Mouse (Mus musculus) heart, postnatal 10 days (tissue): Measurements from ENCODE around the gene Gm21188. TPM values are rescaled to one million over a fixed set of nuclear protein-coding genes. Genes with fewer than 3 reads are reported as not detected.
A peak's percentile ranks its signal among the peaks of the same experiment; 100 is the strongest.
"Not testable (repeated sequence)": the region's sequence is repeated elsewhere in the genome, so short reads cannot be mapped to it uniquely, and the experiment has no call there.

Experiments used
- DNase-seq, 2 experiments: peaks; one replicate each; pipeline ENCODE4 v3.0.0; 2021
- intact Hi-C: fragments of 180-260 bp; cut with DNase I; formaldehyde crosslinking; loops from one replicate; pipeline ENCODE4 v1.15.1; 2025
- total RNA-seq, 2 experiments: library from RNA; stranded (reverse); gene quantifications; 2 replicates each; pipeline ENCODE4 v1.2.3; 2021

The Gm21188 gene
- total RNA-seq, 2 experiments from 2014 or later, result not detected

DNA sequence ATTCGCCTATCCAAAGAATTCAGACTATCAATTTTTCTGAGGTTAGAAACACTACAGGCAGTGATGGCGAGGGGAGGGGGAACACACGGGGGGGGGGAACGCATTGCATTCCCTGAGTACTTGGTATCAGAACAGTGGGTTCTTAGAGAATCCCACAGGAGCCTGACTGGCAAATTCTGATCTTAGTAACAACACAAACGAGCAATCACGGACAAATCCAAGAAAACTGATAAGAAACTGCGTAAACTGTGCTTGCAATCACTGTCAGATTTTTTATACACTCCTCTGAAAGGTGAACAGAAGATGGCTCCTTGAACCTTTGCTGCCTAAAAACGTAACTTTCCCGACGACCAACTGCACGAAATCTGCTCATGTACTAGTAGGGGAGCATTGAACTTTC is 24.6 kb downstream of the Gm21188 start:
- intact Hi-C loops, result not testable (repeated sequence)
- DNase-seq, result peak in 1 of 2 experiments; percentile 30

- intact Hi-C loops, result not testable (repeated sequence)
Measured at GRCm38 (mm10) chr13:120026911-120027310, 25.1 kb downstream of the Gm21188 start, which contains the start of gene Gm36079. TSS of gene Gm36079 (minus strand) at chr13:120027011.

GRCm38 (mm10) chr13:120026373-120026772 is 25.6 kb downstream of the Gm21188 start:
- intact Hi-C loops, DNase-seq: not testable (repeated sequence)

More at GRCm38 (mm10) chr13:120026911-120027310, 25.1 kb downstream of the Gm21188 start, which contains the start of gene Gm36079:
- DNase-seq, result not testable (repeated sequence)

DNA sequence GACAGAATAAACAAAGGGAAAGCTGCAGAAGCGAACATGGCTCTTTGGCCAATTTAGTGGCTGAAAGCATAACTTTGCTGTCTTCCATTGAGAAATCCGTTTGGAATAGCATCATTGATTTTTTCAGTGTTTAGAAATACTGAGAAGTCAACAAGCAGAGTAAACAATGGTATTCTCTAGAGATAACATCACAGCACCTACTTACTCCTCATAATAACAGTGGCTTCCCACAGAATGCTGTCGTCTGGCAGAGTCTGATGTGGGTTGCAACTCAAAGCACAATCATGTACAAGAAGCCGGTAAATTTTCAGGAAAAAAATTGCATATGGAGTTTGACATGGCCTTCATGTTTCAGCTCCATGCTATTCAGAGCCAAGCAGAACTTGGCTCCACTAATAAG is 26.4 kb downstream of the Gm21188 start:
- DNase-seq, result peak in 1 of 2 experiments; percentile 31
- intact Hi-C loops, result not testable (repeated sequence)

DNA sequence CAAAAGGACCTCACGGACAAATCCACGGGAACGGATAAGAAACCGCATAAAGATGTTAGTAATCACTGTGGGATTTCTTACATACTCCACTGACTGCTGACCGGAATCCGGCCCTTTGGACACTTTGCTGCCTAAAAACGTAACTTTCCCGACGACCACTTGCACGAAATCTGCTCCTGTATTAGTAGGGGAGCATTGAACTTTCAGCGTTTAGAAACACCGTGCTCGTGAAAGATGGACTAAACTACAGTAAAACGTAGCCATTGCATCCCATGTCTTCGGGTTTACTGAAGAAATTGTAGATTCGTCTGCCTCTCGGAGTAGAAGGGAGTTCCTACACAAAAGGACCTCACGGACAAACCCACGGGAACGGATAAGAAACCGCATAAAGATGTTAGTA is 27.0 kb downstream of the Gm21188 start:
- DNase-seq, intact Hi-C loops: not testable (repeated sequence)

GRCm38 (mm10) chr13:120024581-120024980 is 27.4 kb downstream of the Gm21188 start:
- intact Hi-C loops, DNase-seq: not testable (repeated sequence)

- DNase-seq, result peak in 1 of 2 experiments; percentile 23
- intact Hi-C loops, result not testable (repeated sequence)
Measured at GRCm38 (mm10) chr13:120021477-120021876, 30.5 kb downstream of the Gm21188 start.

DNA sequence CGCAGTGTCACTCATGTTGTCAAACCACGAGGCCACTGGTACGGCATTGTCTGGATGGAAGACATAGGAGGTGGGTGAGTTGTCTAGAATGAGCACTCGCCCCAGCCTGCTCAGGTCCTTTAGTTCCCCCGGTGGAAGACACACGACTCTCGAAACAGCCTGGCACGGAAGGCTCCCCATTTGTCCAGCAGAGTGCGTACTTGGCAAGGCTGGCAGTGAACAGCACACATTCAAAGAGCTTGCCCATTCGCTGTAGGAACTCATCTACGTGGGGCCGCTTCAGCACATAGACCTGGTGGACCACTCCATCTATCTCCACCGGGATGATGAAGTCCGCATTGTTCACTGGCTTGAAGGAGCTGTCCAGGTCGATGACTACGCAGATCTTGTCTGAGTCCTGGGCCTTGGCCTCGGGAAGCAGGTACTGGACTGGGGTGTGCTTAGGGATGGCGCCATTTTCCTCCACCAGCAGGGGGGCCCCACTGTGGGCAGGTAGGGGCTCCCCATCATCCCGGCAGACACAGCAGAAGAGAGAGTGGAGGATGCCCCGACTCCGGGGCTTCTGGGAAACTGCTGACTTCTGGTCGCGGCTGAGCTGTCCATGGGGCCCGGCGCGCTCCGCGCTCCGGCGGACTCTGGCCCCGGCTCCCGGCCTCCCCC is 36.5 kb downstream of the Gm21188 start:
- DNase-seq, intact Hi-C loops: not testable (repeated sequence)

GRCm38 (mm10) chr13:120013962-120014361 is 38.0 kb downstream of the Gm21188 start:
- DNase-seq, intact Hi-C loops: not testable (repeated sequence)

- intact Hi-C loops, result not testable (repeated sequence)
Measured at GRCm38 (mm10) chr13:120013544-120013943, 38.5 kb downstream of the Gm21188 start.

GRCm38 (mm10) chr13:120010068-120010467 is 41.9 kb downstream of the Gm21188 start:
- intact Hi-C loops, DNase-seq: not testable (repeated sequence)

More at GRCm38 (mm10) chr13:120013544-120013943, 38.5 kb downstream of the Gm21188 start:
- DNase-seq, result not testable (repeated sequence)

GRCm38 (mm10) chr13:119999215-119999614 is 52.8 kb downstream of the Gm21188 start:
- intact Hi-C loops, DNase-seq: not testable (repeated sequence)

DNA sequence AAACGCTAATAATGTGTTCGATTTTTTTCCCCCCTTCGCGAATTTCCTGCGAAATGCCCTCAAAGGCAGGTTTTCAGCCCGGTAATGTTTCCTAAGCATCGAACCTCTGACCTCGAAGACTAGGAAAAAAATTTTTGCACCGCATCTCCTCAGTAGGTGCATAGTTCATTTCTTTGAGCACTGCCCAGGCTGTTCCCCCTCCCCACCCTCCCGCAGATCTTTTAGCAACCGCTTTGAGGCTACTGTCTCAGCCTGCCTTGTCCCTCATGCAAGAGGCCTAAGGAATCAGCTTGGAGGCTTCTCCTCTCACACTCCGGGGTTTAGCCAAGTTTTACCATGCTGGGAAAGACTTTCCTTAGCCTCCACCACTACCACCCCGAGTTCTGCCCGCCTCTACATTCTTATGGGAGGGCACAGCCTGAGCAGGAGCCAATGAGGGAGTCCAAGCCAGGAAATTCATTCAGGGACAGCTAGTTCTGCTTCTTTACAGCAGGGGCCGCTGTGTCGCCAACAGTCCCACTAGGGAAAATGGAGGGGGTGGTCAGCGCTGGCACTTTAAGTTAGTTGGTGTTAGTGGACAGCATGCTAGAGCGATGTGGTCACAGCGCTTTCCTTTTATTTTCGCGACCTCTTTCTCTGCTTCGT is 53.4 kb downstream of the Gm21188 start:
- intact Hi-C loops, DNase-seq: not testable (repeated sequence)

- intact Hi-C loops, DNase-seq: not testable (repeated sequence)
Measured at GRCm38 (mm10) chr13:119991917-119992496, 60.0 kb downstream of the Gm21188 start.

DNA sequence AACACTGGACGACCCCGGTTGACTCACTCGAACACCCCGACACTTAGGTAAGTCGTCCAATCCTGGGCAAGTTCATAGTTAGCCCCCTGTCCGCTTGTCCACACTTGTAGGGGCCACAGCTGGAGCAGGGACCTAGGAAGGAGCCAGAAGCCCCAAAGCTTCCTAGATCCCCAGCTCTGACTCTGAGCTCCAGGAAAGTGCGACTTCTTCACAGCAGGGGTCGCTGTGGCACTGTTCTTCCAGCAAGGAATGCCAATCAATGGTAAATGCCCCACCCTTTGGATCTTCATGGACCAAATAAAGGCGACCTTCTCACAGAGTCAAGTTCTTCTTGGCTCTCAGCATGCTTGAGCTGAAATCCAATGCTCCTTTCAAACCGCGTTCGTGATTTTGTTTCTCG is 60.7 kb downstream of the Gm21188 start:
- intact Hi-C loops, result not testable (repeated sequence)

More for the DNA sequence above, 60.7 kb downstream of the Gm21188 start:
- not testable (repeated sequence) for DNase-seq

Other genes with a start within 250 kb of the Gm21188 start
- gene AF067063, start 222.0 kb downstream of the Gm21188 start, total RNA-seq, result not detected
- not detected for gene D13Ertd608e, start 216.2 kb downstream of the Gm21188 start, total RNA-seq
- gene Tcstv1, start 157.4 kb downstream of the Gm21188 start, total RNA-seq, result not detected
- gene Gm21761, start 122.9 kb downstream of the Gm21188 start, total RNA-seq, result not detected
- gene B020031M17Rik, start 101.4 kb downstream of the Gm21188 start, total RNA-seq, result not detected
- not detected for gene Gm36079, start 25.2 kb downstream of the Gm21188 start, total RNA-seq
- not detected for gene Gm20767, start 88.1 kb upstream of the Gm21188 start, total RNA-seq
- gene Gm21818, start 120.2 kb upstream of the Gm21188 start, total RNA-seq, result not detected
- gene Gm21762, start 163.8 kb upstream of the Gm21188 start, total RNA-seq, result not detected
- gene Gm21731, start 186.9 kb upstream of the Gm21188 start, total RNA-seq, result not detected
- gene AF067061, start 210.9 kb upstream of the Gm21188 start, total RNA-seq, result not detected
- gene BC147527, start 248.2 kb upstream of the Gm21188 start, total RNA-seq, result not detected